ENCODE assay signal across 8 mouse cellular contexts in the genomic region with DNA sequence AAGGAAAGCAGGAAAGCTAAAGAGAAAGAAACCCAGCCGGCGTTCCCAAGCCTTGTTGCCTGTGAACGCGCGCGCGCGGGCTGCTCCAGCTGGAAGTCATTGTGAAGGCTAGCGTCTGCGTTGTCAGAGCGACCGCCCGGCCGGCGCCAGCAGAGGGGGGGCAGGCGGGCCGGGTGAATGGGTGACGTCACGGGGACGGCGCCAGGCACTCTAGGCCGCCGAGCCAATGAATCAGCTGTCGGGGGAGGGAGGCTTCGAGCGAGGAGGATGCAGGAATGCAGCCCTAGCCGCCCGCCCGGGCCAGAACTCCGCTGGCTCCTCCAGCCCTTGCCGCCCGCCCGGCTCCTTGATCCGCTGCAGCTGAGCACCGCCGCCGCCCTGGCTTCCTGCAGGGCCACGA. TPM values are rescaled to one million over a fixed set of nuclear protein-coding genes. Genes with fewer than 3 reads are reported as not detected.
A peak's percentile ranks its signal among the peaks of the same experiment; 100 is the strongest.
DNase-seq lines count a peak whose midpoint lies in the region; ATAC-seq and TF ChIP-seq lines count a peak whose summit lies in the region.

No protein-coding gene starts in this region.

- H3K4me2 ChIP-seq in forebrain, embryonic 11.5 days (ENCODE audit: low read depth, low read length, severe bottlenecking), result peak overlapping the region; percentile 69
- peak overlapping the region; percentile 76 for H3K4me2 ChIP-seq in heart, embryonic 13.5 days
- H3K4me2 ChIP-seq in kidney, embryonic 16.5 days (replicated peaks; ENCODE audit: low read depth, low read length), result peak overlapping the region; percentile 61
- H3K4me2 ChIP-seq in limb, embryonic 14.5 days (replicated peaks; ENCODE audit: low read depth, low read length, severe bottlenecking), result peak overlapping the region; percentile 72
- peak overlapping the region; percentile 66 for H3K4me2 ChIP-seq in midbrain, embryonic 15.5 days
- H3K4me2 ChIP-seq in stomach, embryonic 15.5 days, result peak overlapping the region; percentile 78

- H3K4me3 ChIP-seq in forebrain, embryonic 11.5 days (ENCODE audit: low read depth, low read length), result peak overlapping the region; percentile 28
- H3K4me3 ChIP-seq in heart, embryonic 13.5 days, result peak overlapping the region; percentile 48
- peak overlapping the region; percentile 44 for H3K4me3 ChIP-seq in kidney, embryonic 16.5 days (ENCODE audit: low read length)
- H3K4me3 ChIP-seq in limb, embryonic 14.5 days (replicated peaks; ENCODE audit: low read length), result peak overlapping the region; percentile 37
- H3K4me3 ChIP-seq in midbrain, embryonic 15.5 days, result peak overlapping the region; percentile 45
- H3K4me3 ChIP-seq in stomach, embryonic 15.5 days (replicated peaks), result peak overlapping the region; percentile 38

- H3K9me3 ChIP-seq in forebrain, embryonic 11.5 days (ENCODE audit: control insufficient read depth, low read length), result no peaks in the 10 kb centered on the region
- H3K9me3 ChIP-seq in heart, embryonic 13.5 days, result no peaks in the 10 kb centered on the region
- no peaks in the 10 kb centered on the region for H3K9me3 ChIP-seq in kidney, embryonic 16.5 days (ENCODE audit: low read length)
- no peaks in the 10 kb centered on the region for H3K9me3 ChIP-seq in limb, embryonic 14.5 days (ENCODE audit: control insufficient read depth, low read length)
- H3K9me3 ChIP-seq in midbrain, embryonic 15.5 days, result no peaks in the 10 kb centered on the region
- H3K9me3 ChIP-seq in stomach, embryonic 15.5 days, result no peaks in the 10 kb centered on the region

- H3K4me1 ChIP-seq in forebrain, embryonic 11.5 days (replicated peaks; ENCODE audit: control insufficient read depth, insufficient read depth, low read length), result peaks cover 15% of the 10 kb centered on the region
- peaks cover 22% of the 10 kb centered on the region for H3K4me1 ChIP-seq in heart, embryonic 13.5 days
- H3K4me1 ChIP-seq in kidney, embryonic 16.5 days (ENCODE audit: insufficient read depth, low read length), result peaks cover 11% of the 10 kb centered on the region
- peaks cover 21% of the 10 kb centered on the region for H3K4me1 ChIP-seq in limb, embryonic 14.5 days (ENCODE audit: control insufficient read depth, insufficient read depth, low read length)
- H3K4me1 ChIP-seq in midbrain, embryonic 15.5 days, result peaks cover 21% of the 10 kb centered on the region
- peaks cover 10% of the 10 kb centered on the region for H3K4me1 ChIP-seq in stomach, embryonic 15.5 days

- peak; percentile 98 for ATAC-seq in forebrain, embryonic 11.5 days (replicated peaks; ENCODE audit: low FRiP score)
- peak; percentile 79 for ATAC-seq in heart, embryonic 13.5 days (ENCODE audit: extremely low read depth, insufficient number of reproducible peaks, low FRiP score, low TSS enrichment)
- ATAC-seq in kidney, embryonic 16.5 days (ENCODE audit: low FRiP score, low TSS enrichment), result peak; percentile 100
- ATAC-seq in limb, embryonic 14.5 days (ENCODE audit: low FRiP score, low read depth), result peak; percentile 98
- ATAC-seq in midbrain, embryonic 15.5 days (replicated peaks), result peak; percentile 99
- ATAC-seq in stomach, embryonic 15.5 days (ENCODE audit: insufficient read depth, low FRiP score, low read depth), result peak; percentile 97

- peak overlapping the region; percentile 88 for H3K27ac ChIP-seq in forebrain, embryonic 11.5 days (ENCODE audit: low read depth, low read length)
- H3K27ac ChIP-seq in heart, embryonic 13.5 days (replicated peaks), result peak overlapping the region; percentile 93
- H3K27ac ChIP-seq in kidney, embryonic 16.5 days (ENCODE audit: low read length), result peak overlapping the region; percentile 92
- peak overlapping the region; percentile 93 for H3K27ac ChIP-seq in limb, embryonic 14.5 days (replicated peaks; ENCODE audit: low read depth, low read length)
- H3K27ac ChIP-seq in midbrain, embryonic 15.5 days, result peak overlapping the region; percentile 89
- H3K27ac ChIP-seq in stomach, embryonic 15.5 days, result peak overlapping the region; percentile 86

- H3K27me3 ChIP-seq in forebrain, embryonic 11.5 days (ENCODE audit: control insufficient read depth, insufficient read depth, low read length), result no peaks in the 10 kb centered on the region
- no peaks in the 10 kb centered on the region for H3K27me3 ChIP-seq in heart, embryonic 13.5 days (replicated peaks)
- H3K27me3 ChIP-seq in kidney, embryonic 16.5 days (ENCODE audit: insufficient read depth, low read length), result no peaks in the 10 kb centered on the region
- H3K27me3 ChIP-seq in limb, embryonic 14.5 days (ENCODE audit: control insufficient read depth, insufficient read depth, low read length), result no peaks in the 10 kb centered on the region
- H3K27me3 ChIP-seq in midbrain, embryonic 15.5 days (replicated peaks), result no peaks in the 10 kb centered on the region
- H3K27me3 ChIP-seq in stomach, embryonic 15.5 days (replicated peaks), result no peaks in the 10 kb centered on the region

- peak overlapping the region; percentile 72 for H3K9ac ChIP-seq in forebrain, embryonic 11.5 days (ENCODE audit: low read length)
- peak overlapping the region; percentile 82 for H3K9ac ChIP-seq in heart, embryonic 13.5 days
- peak overlapping the region; percentile 63 for H3K9ac ChIP-seq in kidney, embryonic 16.5 days (replicated peaks; ENCODE audit: low read length)
- peak overlapping the region; percentile 59 for H3K9ac ChIP-seq in limb, embryonic 14.5 days (ENCODE audit: low read depth, low read length, severe bottlenecking)
- H3K9ac ChIP-seq in midbrain, embryonic 15.5 days, result peak overlapping the region; percentile 65
- no peak overlapping the region for H3K9ac ChIP-seq in stomach, embryonic 15.5 days

- WGBS in forebrain, embryonic 11.5 days, result 1% methylated on average over 36 of the region's 38 CpGs
- WGBS in heart, embryonic 13.5 days, result under 1% methylated on average over 38 of the region's 38 CpGs
- under 1% methylated on average over 35 of the region's 38 CpGs for WGBS in kidney, embryonic 16.5 days
- WGBS in limb, embryonic 14.5 days, result 1% methylated on average over 34 of the region's 38 CpGs
- under 1% methylated on average over 38 of the region's 38 CpGs for WGBS in midbrain, embryonic 15.5 days
- WGBS in stomach, embryonic 15.5 days, result 0% methylated on average over 35 of the region's 38 CpGs

- TF ChIP-seq POLR2A in limb, embryonic 14.5 days (IDR thresholded peaks at IDR 0.05; ENCODE audit: borderline replicate concordance, extremely low read depth, insufficient read depth, insufficient read length), result no peak

- H3K36me3 ChIP-seq in forebrain, embryonic 11.5 days (ENCODE audit: control insufficient read depth, insufficient read depth, low read length), result no peaks in the 10 kb centered on the region
- no peaks in the 10 kb centered on the region for H3K36me3 ChIP-seq in heart, embryonic 13.5 days
- no peaks in the 10 kb centered on the region for H3K36me3 ChIP-seq in kidney, embryonic 16.5 days (ENCODE audit: insufficient read depth, low read length)
- no peaks in the 10 kb centered on the region for H3K36me3 ChIP-seq in limb, embryonic 14.5 days (ENCODE audit: control insufficient read depth, insufficient read depth, low read length)
- no peaks in the 10 kb centered on the region for H3K36me3 ChIP-seq in midbrain, embryonic 15.5 days (replicated peaks)
- no peaks in the 10 kb centered on the region for H3K36me3 ChIP-seq in stomach, embryonic 15.5 days

- DNase-seq in spleen, adult 18-20 months, result peak; percentile 42 to 49
- DNase-seq in spleen, adult 12 weeks (ENCODE audit: low spot score), result no peak
- peak; percentile 98 for DNase-seq in forebrain, embryonic 11.5 days (ENCODE audit: low spot score)
- peak; percentile 97 for DNase-seq in limb, embryonic 14.5 days (ENCODE audit: low spot score)

RNA-seq across cellular contexts. Expression of gene Id4, which starts 33.3 kb away (rescaled TPM):
- 182 and 187 TPM in 2 replicates for polyA plus RNA-seq in forebrain, embryonic 11.5 days (2014; fragmentation: Nextera tagmentation; extraction: Ambion mirVana)
- polyA plus RNA-seq in heart, embryonic 13.5 days (2015; fragmentation: Nextera tagmentation; extraction: Ambion mirVana), result 2.5 and 2.6 TPM in 2 replicates
- 5.7 and 13.7 TPM in 2 replicates for polyA plus RNA-seq in kidney, embryonic 16.5 days (2015; fragmentation: Nextera tagmentation; extraction: Ambion mirVana)
- 10.5 and 11.6 TPM in 2 replicates for polyA plus RNA-seq in limb, embryonic 14.5 days (2012; rRNA removed)
- polyA plus RNA-seq in limb, embryonic 14.5 days (2014; fragmentation: Nextera tagmentation; extraction: Ambion mirVana), result 8.3 and 9.3 TPM in 2 replicates
- polyA plus RNA-seq in midbrain, embryonic 15.5 days (2015; fragmentation: Nextera tagmentation; extraction: Ambion mirVana), result 165 and 174 TPM in 2 replicates
- polyA plus RNA-seq in stomach, embryonic 15.5 days (2015; fragmentation: Nextera tagmentation; extraction: Ambion mirVana), result 21.7 and 22.8 TPM in 2 replicates
